Mouse (Mus musculus) testis, adult 2 months (tissue): ENCODE measurements around the gene Stk39.

Experiments used
- CTCF ChIP-seq: fragments of 200-500 bp; IDR thresholded peaks from 2 replicates; pipeline ENCODE4 v1.5.1; 2012; ENCODE audit warnings: low read depth, mild to moderate bottlenecking, inconsistent platforms, low read length, moderate library complexity; ENCODE audit not compliant: control insufficient read depth, insufficient read depth, insufficient replicate concordance
- POLR2A ChIP-seq: fragments of 200-500 bp; IDR thresholded peaks from 2 replicates; pipeline ENCODE4 v1.6.1; 2012; ENCODE audit warnings: low read depth, mild to moderate bottlenecking, inconsistent platforms, low read length, moderate library complexity; ENCODE audit not compliant: control insufficient read depth

DNA sequence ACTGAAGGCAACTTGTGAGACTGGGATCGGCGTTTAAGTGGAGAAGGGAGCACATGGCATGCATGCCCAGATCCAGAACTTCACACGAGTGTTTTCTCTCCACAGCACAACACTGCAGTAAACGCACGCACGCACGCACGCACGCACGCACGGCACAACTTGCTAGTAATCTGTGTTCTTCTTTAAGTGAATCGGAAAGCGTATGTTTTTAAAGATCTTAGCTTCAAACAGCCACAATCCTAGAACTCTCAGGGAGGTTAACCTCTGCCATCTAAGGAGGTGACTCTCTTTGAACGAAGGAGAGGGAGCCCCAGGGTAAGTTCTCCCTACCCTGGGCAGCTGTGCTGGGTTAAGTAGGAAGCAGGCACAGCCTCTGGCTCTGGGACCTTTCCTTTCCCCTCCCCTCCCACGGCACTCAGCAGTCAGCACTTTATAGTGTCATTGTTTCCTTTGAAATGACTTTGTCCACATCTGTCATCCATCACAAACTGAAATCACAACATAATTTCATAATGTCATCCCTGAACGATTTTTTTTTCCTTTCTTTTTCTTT is 66.8 kb downstream of the Stk39 start:
- TF ChIP-seq CTCF (no peak), POLR2A (no peak)
